Mouse (Mus musculus) hindbrain, embryonic 15.5 days (tissue): ENCODE data around the gene Lekr1. TPM values are rescaled to one million over a fixed set of nuclear protein-coding genes. Genes with fewer than 3 reads are reported as not detected.

ENCODE experiments used
- ATAC-seq: fragments of 200-750 bp; cut with Nextera tagmentation; 2 replicates; pipeline ENCODE4 v1.8.0; 2017; ENCODE audit warnings: low read depth, moderate number of reproducible peaks, moderate TSS enrichment; ENCODE audit not compliant: low FRiP score
- H3K27ac ChIP-seq: fragments of 300-500 bp; sonication (generic); replicated peaks from 2 replicates; pipeline ENCODE4 v1.5.1; 2015; ENCODE audit warnings: mild to moderate bottlenecking, inconsistent platforms
- H3K27me3 ChIP-seq: fragments of 300-500 bp; sonication (generic); 2 replicates; pipeline ENCODE4 v1.6.1; 2015; ENCODE audit warnings: control low read depth, inconsistent platforms
- H3K36me3 ChIP-seq: fragments of 300-500 bp; sonication (generic); 2 replicates; pipeline ENCODE4 v1.6.1; 2015; ENCODE audit warnings: control low read depth, inconsistent platforms
- H3K4me1 ChIP-seq: fragments of 300-500 bp; sonication (generic); replicated peaks from 2 replicates; pipeline ENCODE4 v1.6.1; 2015; ENCODE audit warnings: control low read depth, inconsistent platforms
- H3K4me2 ChIP-seq: fragments of 300-500 bp; sonication (generic); 2 replicates; pipeline ENCODE4 v1.6.1; 2015; ENCODE audit warnings: moderate library complexity, mild to moderate bottlenecking, inconsistent platforms
- H3K4me3 ChIP-seq: fragments of 300-500 bp; sonication (generic); 2 replicates; pipeline ENCODE4 v1.5.1; 2015; ENCODE audit warnings: mild to moderate bottlenecking, inconsistent platforms
- H3K9ac ChIP-seq: fragments of 300-500 bp; sonication (generic); 2 replicates; pipeline ENCODE4 v1.6.1; 2015; ENCODE audit warnings: inconsistent platforms
- H3K9me3 ChIP-seq: fragments of 300-500 bp; sonication (generic); 2 replicates; pipeline ENCODE4 v1.6.1; 2016; ENCODE audit warnings: control low read depth, inconsistent platforms
- WGBS: fragments of 180-500 bp; shearing (Covaris S2); methylation state at CpG from one replicate; pipeline ENCODE4 v1.1.7; 2015; 5-methylcytosine and 5-hydroxymethylcytosine counted together
- polyA plus RNA-seq: library from polyadenylated mRNA; unstranded; fragments of >200 nt; fragmentation: Nextera tagmentation; extraction: Ambion mirVana; gene quantifications from 2 replicates; pipeline ENCODE4 v1.2.1, GENCODE M21; 2015

The Lekr1 gene
- polyA plus RNA-seq, 1 experiment from 2014 or later = 8.8 TPM

GRCm38 (mm10) chr3:65637313-65637712 is 28.7 kb upstream of the Lekr1 start:
- H3K27me3 ChIP-seq = no peaks in the 10 kb centered on the region
- no peaks in the 10 kb centered on the region for H3K4me1 ChIP-seq
- H3K9me3 ChIP-seq = no peaks in the 10 kb centered on the region
- H3K9ac ChIP-seq = no peak overlapping the region
- H3K4me2 ChIP-seq = no peak overlapping the region
- no peak overlapping the region for H3K4me3 ChIP-seq
- H3K36me3 ChIP-seq = no peaks in the 10 kb centered on the region
- 60% methylated on average over 7 of the region's 7 CpGs for WGBS
- H3K27ac ChIP-seq = no peak overlapping the region
- no peak for ATAC-seq

GRCm38 (mm10) chr3:65638896-65639295 is 27.1 kb upstream of the Lekr1 start:
- WGBS = 93% methylated on average over 11 of the region's 11 CpGs
- no peak overlapping the region for H3K4me2 ChIP-seq
- ATAC-seq = peak; percentile 34; the same call in 1 of the 2 replicates
- no peak overlapping the region for H3K4me3 ChIP-seq
- no peak overlapping the region for H3K9ac ChIP-seq
- H3K4me1 ChIP-seq = no peaks in the 10 kb centered on the region
- no peak overlapping the region for H3K27ac ChIP-seq
- no peaks in the 10 kb centered on the region for H3K27me3 ChIP-seq
- no peaks in the 10 kb centered on the region for H3K36me3 ChIP-seq
- H3K9me3 ChIP-seq = no peaks in the 10 kb centered on the region

- H3K4me2 ChIP-seq = no peak overlapping the region
- H3K36me3 ChIP-seq = no peaks in the 10 kb centered on the region
- no peak overlapping the region for H3K27ac ChIP-seq
- H3K27me3 ChIP-seq = no peaks in the 10 kb centered on the region
- no peak for ATAC-seq
- no peaks in the 10 kb centered on the region for H3K4me1 ChIP-seq
- no peak overlapping the region for H3K9ac ChIP-seq
- H3K9me3 ChIP-seq = no peaks in the 10 kb centered on the region
- WGBS = 60% methylated on average over 5 of the region's 5 CpGs
- H3K4me3 ChIP-seq = no peak overlapping the region
These were observed 26.5 kb upstream of the Lekr1 start for GRCm38 (mm10) chr3:65639454-65640014.

- no peaks in the 10 kb centered on the region for H3K4me1 ChIP-seq
- no peak overlapping the region for H3K4me2 ChIP-seq
- no peak overlapping the region for H3K27ac ChIP-seq
- H3K36me3 ChIP-seq = no peaks in the 10 kb centered on the region
- ATAC-seq = no peak
- no peak overlapping the region for H3K9ac ChIP-seq
- no peaks in the 10 kb centered on the region for H3K9me3 ChIP-seq
- no peaks in the 10 kb centered on the region for H3K27me3 ChIP-seq
- WGBS = 77% methylated on average over 2 of the region's 2 CpGs
- H3K4me3 ChIP-seq = no peak overlapping the region
These were observed 23.1 kb upstream of the Lekr1 start for GRCm38 (mm10) chr3:65642959-65643358.

GRCm38 (mm10) chr3:65643654-65644053 is 22.4 kb upstream of the Lekr1 start:
- H3K4me1 ChIP-seq = no peaks in the 10 kb centered on the region
- no peak overlapping the region for H3K4me2 ChIP-seq
- H3K9ac ChIP-seq = no peak overlapping the region
- no peak for ATAC-seq
- no peaks in the 10 kb centered on the region for H3K36me3 ChIP-seq
- H3K27ac ChIP-seq = no peak overlapping the region
- no peak overlapping the region for H3K4me3 ChIP-seq
- H3K9me3 ChIP-seq = no peaks in the 10 kb centered on the region
- no peaks in the 10 kb centered on the region for H3K27me3 ChIP-seq
- 92% methylated on average over 1 of the region's 1 CpGs for WGBS

- Histone ChIP-seq H3K9me3 (no peaks in the 10 kb centered on the region), H3K4me1 (no peaks in the 10 kb centered on the region), H3K36me3 (no peaks in the 10 kb centered on the region), H3K9ac (no peak overlapping the region), H3K27me3 (no peaks in the 10 kb centered on the region), H3K4me3 (no peak overlapping the region), H3K27ac (no peak overlapping the region), H3K4me2 (no peak overlapping the region)
- no peak for ATAC-seq
- 68% methylated on average over 8 of the region's 8 CpGs for WGBS
These were observed 18.4 kb upstream of the Lekr1 start for GRCm38 (mm10) chr3:65647592-65647991.

GRCm38 (mm10) chr3:65648913-65649312 is 17.1 kb upstream of the Lekr1 start:
- Histone ChIP-seq H3K9ac (no peak overlapping the region), H3K27me3 (no peaks in the 10 kb centered on the region), H3K4me2 (no peak overlapping the region), H3K36me3 (no peaks in the 10 kb centered on the region), H3K9me3 (no peaks in the 10 kb centered on the region), H3K27ac (no peak overlapping the region), H3K4me3 (no peak overlapping the region), H3K4me1 (no peaks in the 10 kb centered on the region)
- peak; percentile 61; the same call in 1 of the 2 replicates for ATAC-seq
- 53% methylated on average over 1 of the region's 1 CpGs for WGBS

- Histone ChIP-seq H3K9me3 (no peaks in the 10 kb centered on the region), H3K36me3 (no peaks in the 10 kb centered on the region), H3K27me3 (no peaks in the 10 kb centered on the region), H3K4me1 (no peaks in the 10 kb centered on the region), H3K4me3 (no peak overlapping the region), H3K4me2 (no peak overlapping the region), H3K9ac (no peak overlapping the region), H3K27ac (no peak overlapping the region)
- WGBS = 52% methylated on average over 7 of the region's 7 CpGs
- no peak for ATAC-seq
These were observed 15.7 kb upstream of the Lekr1 start for GRCm38 (mm10) chr3:65650156-65650815.

GRCm38 (mm10) chr3:65654541-65655206 is 11.4 kb upstream of the Lekr1 start:
- Histone ChIP-seq H3K4me1 (peaks cover 19% of the 10 kb centered on the region), H3K9me3 (no peaks in the 10 kb centered on the region), H3K9ac (no peak overlapping the region), H3K4me2 (no peak overlapping the region), H3K27ac (no peak overlapping the region), H3K4me3 (no peak overlapping the region), H3K27me3 (0 out of 2 replicates have a peak, but pooled peaks cover 3% of the 10 kb centered on the region), H3K36me3 (no peaks in the 10 kb centered on the region)
- no peak for ATAC-seq
- 73% methylated on average over 10 of the region's 10 CpGs for WGBS

- Histone ChIP-seq H3K4me1 (peaks cover 19% of the 10 kb centered on the region), H3K9me3 (no peaks in the 10 kb centered on the region), H3K27ac (no peak overlapping the region), H3K27me3 (0 out of 2 replicates have a peak, but pooled peaks cover 3% of the 10 kb centered on the region), H3K4me3 (no peak overlapping the region), H3K4me2 (peak overlapping the region; percentile 99), H3K9ac (no peak overlapping the region), H3K36me3 (no peaks in the 10 kb centered on the region)
- no peak for ATAC-seq
- WGBS = 44% methylated on average over 7 of the region's 7 CpGs
These were observed 9.6 kb upstream of the Lekr1 start for GRCm38 (mm10) chr3:65656451-65656850.

- H3K27me3 ChIP-seq = 0 out of 2 replicates have a peak, but pooled peaks cover 3% of the 10 kb centered on the region
- H3K4me2 ChIP-seq = peak overlapping the region; percentile 99
- H3K4me3 ChIP-seq = no peak overlapping the region
- H3K27ac ChIP-seq = no peak overlapping the region
- 15% methylated on average over 12 of the region's 12 CpGs for WGBS
- peaks cover 19% of the 10 kb centered on the region for H3K4me1 ChIP-seq
- ATAC-seq = no peak
- no peaks in the 10 kb centered on the region for H3K36me3 ChIP-seq
- H3K9me3 ChIP-seq = no peaks in the 10 kb centered on the region
- no peak overlapping the region for H3K9ac ChIP-seq
These were observed 8.9 kb upstream of the Lekr1 start for GRCm38 (mm10) chr3:65656902-65657660.
